Mouse (Mus musculus) spleen, adult 2 months (tissue): ENCODE results near the gene Mylk3. TPM values are rescaled to one million over a fixed set of nuclear protein-coding genes. Genes with fewer than 3 reads are reported as not detected.
A peak's percentile ranks its signal among the peaks of the same experiment; 100 is the strongest.

Source experiments
- DNase-seq, 2 experiments: peaks; one replicate each; pipeline versions ENCODE4 v3.0.0 to v3.0.0-alpha.2; 2012 to 2021; ENCODE audit warnings: low spot score in 2 of 2, low read depth in 1 of 2
- H3K27ac ChIP-seq: fragments of 200-500 bp; 2 replicates; pipeline ENCODE4 v1.5.1; 2012; ENCODE audit warnings: low read length, inconsistent platforms; ENCODE audit not compliant: insufficient read depth
- H3K27me3 ChIP-seq: fragments of 200-500 bp; 2 replicates; pipeline ENCODE4 v1.6.1; 2012; ENCODE audit warnings: mild to moderate bottlenecking, moderate library complexity, low read length, inconsistent platforms; ENCODE audit not compliant: control insufficient read depth, insufficient read depth
- H3K36me3 ChIP-seq: fragments of 200-500 bp; 2 replicates; pipeline ENCODE4 v1.6.1; 2012; ENCODE audit warnings: mild to moderate bottlenecking, low read length, inconsistent platforms; ENCODE audit not compliant: control insufficient read depth, insufficient read depth
- H3K4me1 ChIP-seq: fragments of 200-500 bp; 2 replicates; pipeline ENCODE4 v1.6.1; 2011; ENCODE audit warnings: inconsistent platforms; ENCODE audit not compliant: control insufficient read depth, insufficient read depth, insufficient read length
- H3K4me3 ChIP-seq: fragments of 200-500 bp; 2 replicates; pipeline ENCODE4 v1.5.1; 2011; ENCODE audit warnings: mild to moderate bottlenecking, inconsistent platforms; ENCODE audit not compliant: insufficient read depth, insufficient read length; ENCODE audit errors: extremely low read depth
- CTCF ChIP-seq: fragments of 200-500 bp; IDR thresholded peaks from 2 replicates; pipeline ENCODE4 v1.5.1; 2011; ENCODE audit warnings: mild to moderate bottlenecking, inconsistent platforms; ENCODE audit not compliant: insufficient read depth, insufficient read length, insufficient replicate concordance; ENCODE audit errors: extremely low read depth
- POLR2A ChIP-seq: fragments of 200-500 bp; IDR thresholded peaks from 2 replicates; pipeline ENCODE4 v1.6.1; 2011; ENCODE audit warnings: low read depth, low read length, inconsistent platforms
- WGBS: fragments of 180-500 bp; shearing (Covaris S2); methylation state at CpG from one replicate; pipeline ENCODE4 v1.1.7; 2018; 5-methylcytosine and 5-hydroxymethylcytosine counted together
- polyA plus RNA-seq: library from polyadenylated mRNA; depleted of rRNA; stranded (reverse); fragments of >200 nt; gene quantifications from 2 replicates; pipeline ENCODE4 v1.2.3, GENCODE M21; 2012; rRNA removed

Gene Mylk3
- polyA plus RNA-seq: 8.8 and 10.7 TPM in 2 replicates

GRCm38 (mm10) chr8:85386205-85386604 lies at the start of gene Mylk3:
Gene Mylk3 (minus strand): TSS chr8:85386345.
- TF ChIP-seq POLR2A (no peak), CTCF (no peak)
- DNase-seq: no peak
- WGBS: 68% methylated on average over 6 of the region's 6 CpGs
- H3K4me3 ChIP-seq: no peak within 1 kb of the TSS
- no peak within 1 kb of the TSS for H3K27ac ChIP-seq
- no peaks in the 10 kb centered on the region for H3K27me3 ChIP-seq
- no peaks in the 10 kb centered on the region for H3K36me3 ChIP-seq
- no peaks in the 10 kb centered on the region for H3K4me1 ChIP-seq

DNA sequence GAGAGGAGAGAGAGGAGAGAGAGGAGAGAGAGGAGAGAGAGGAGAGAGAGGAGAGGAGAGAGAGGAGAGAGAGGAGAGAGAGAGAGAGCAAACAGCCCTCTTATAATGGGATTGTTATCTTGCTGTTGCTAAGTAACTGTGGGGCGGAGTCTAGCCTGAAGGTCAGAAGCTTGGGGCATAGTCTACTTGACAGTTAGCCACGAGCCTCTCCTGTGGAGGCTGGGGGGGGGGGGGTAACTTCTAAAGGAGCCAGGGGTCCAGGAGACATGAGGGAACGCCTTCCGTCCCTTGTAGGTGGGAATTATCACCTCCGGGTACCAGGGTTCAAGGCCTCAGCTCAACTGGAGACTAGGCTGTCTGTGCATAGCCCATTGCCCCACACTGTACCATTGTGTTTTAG lies 49.6 kb upstream of the Mylk3 start:
- no peaks in the 10 kb centered on the region for H3K36me3 ChIP-seq
- DNase-seq: no peak
- H3K4me3 ChIP-seq: no peak overlapping the region
- no peaks in the 10 kb centered on the region for H3K27me3 ChIP-seq
- TF ChIP-seq POLR2A (no peak), CTCF (no peak)
- peaks cover 2% of the 10 kb centered on the region for H3K4me1 ChIP-seq
- no peak overlapping the region for H3K27ac ChIP-seq
- WGBS: 77% methylated on average over 5 of the region's 5 CpGs

GRCm38 (mm10) chr8:85434817-85435216 lies 48.7 kb upstream of the Mylk3 start:
- 95% methylated on average over 12 of the region's 12 CpGs for WGBS
- Histone ChIP-seq H3K27me3 (no peaks in the 10 kb centered on the region), H3K27ac (no peak overlapping the region), H3K4me3 (no peak overlapping the region), H3K36me3 (no peaks in the 10 kb centered on the region), H3K4me1 (peaks cover 2% of the 10 kb centered on the region)
- TF ChIP-seq CTCF (no peak), POLR2A (no peak)
- no peak for DNase-seq

- Histone ChIP-seq H3K27ac (no peak overlapping the region), H3K4me3 (no peak overlapping the region), H3K27me3 (no peaks in the 10 kb centered on the region), H3K36me3 (no peaks in the 10 kb centered on the region), H3K4me1 (peaks cover 4% of the 10 kb centered on the region)
- no peak for TF ChIP-seq POLR2A
- TF ChIP-seq CTCF: no peak
- peak in 1 of 2 experiments; percentile 12 for DNase-seq
- 3% methylated on average over 6 of the region's 6 CpGs for WGBS
Measured at GRCm38 (mm10) chr8:85433017-85433393, 46.9 kb upstream of the Mylk3 start.

DNA sequence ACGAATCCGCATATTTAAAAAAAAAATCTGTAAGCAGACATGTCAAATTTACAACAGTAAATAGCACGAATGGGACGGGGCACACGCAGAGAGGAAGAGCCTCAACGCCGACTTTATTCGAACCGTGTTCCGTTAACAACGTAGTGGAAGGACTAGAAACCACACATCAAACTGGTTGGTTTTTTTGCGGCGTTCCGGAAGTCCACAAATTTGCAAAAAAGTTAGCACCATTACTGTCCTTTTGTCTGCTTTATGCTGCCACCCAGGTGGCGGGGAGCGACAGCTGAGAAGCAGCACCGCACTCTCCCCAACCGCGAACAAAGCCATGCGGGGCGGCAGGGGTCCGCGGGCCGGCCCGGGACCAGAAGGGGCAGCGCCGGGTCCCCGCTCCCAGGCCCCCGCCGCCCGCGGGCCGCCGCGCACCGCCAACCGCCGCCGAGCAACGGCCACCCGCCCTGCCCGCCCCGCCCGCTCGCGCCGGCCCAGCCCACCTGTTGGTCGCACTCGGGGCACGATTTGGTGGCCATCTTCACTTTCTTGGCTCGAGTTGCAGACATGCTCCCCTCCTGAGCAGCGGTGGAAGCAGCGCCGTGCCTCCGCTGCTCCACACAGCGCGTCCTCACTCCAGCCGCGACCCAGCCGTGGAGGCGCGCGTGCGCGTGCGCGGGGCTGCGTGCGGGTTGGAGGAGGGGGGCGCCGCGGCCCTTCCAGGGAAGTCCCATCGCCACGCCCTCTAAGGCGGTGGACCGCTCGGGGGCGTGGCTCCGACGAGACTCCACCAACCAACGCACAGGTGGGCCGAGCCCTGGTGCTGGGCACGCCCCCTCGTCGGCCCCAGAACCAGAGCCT lies 46.2 kb upstream of the Mylk3 start, which contains the start of gene 4921524J17Rik:
Gene 4921524J17Rik (minus strand): TSS at position 666 of the 849 bp plus-strand sequence.
- Histone ChIP-seq H3K27me3 (no peaks in the 10 kb centered on the region), H3K27ac (peak within 1 kb of the TSS; percentile 94), H3K4me1 (peaks cover 4% of the 10 kb centered on the region), H3K36me3 (no peaks in the 10 kb centered on the region), H3K4me3 (peak within 1 kb of the TSS; percentile 89)
- under 1% methylated on average over 84 of the region's 85 CpGs for WGBS
- no peak for TF ChIP-seq CTCF
- peak; percentile 86 for TF ChIP-seq POLR2A
- DNase-seq: peak; percentile 92 to 95

- H3K27ac ChIP-seq: no peak overlapping the region
- no peak for DNase-seq
- TF ChIP-seq POLR2A: no peak
- no peak for TF ChIP-seq CTCF
Measured at GRCm38 (mm10) chr8:85431281-85432167, 45.4 kb upstream of the Mylk3 start.

More at GRCm38 (mm10) chr8:85431281-85432167, 45.4 kb upstream of the Mylk3 start:
- Histone ChIP-seq H3K4me3 (peak overlapping the region; percentile 89; the same call in 1 of the 2 replicates), H3K27me3 (no peaks in the 10 kb centered on the region), H3K36me3 (no peaks in the 10 kb centered on the region), H3K4me1 (peaks cover 4% of the 10 kb centered on the region)
- 20% methylated on average over 10 of the region's 10 CpGs for WGBS
